8 mouse cellular contexts compared by ENCODE assay signal in the genomic region with DNA sequence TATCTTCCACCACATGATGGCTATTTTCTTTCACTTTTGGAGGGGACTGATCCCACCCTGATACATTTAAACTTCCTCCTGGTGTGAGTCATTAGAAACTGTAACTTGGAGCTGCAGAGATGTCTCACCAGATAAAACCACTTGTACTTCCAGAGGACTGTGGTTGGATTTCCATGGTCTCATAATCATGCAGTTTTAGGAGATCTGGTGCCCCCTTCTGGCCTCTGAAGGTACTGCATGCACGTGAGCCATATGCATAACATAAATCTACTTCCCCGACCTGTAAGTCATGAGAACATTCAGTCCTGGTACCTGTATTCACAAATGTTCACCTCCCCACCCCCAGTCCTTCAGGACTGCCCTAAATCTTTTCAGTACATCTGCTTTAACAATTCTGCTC. TPM values are rescaled to one million over a fixed set of nuclear protein-coding genes. Genes with fewer than 3 reads are reported as not detected.
A peak's percentile ranks its signal among the peaks of the same experiment; 100 is the strongest.
DNase-seq lines count a peak whose midpoint lies in the region; ATAC-seq and TF ChIP-seq lines count a peak whose summit lies in the region.

No protein-coding gene starts in this region.

- TF ChIP-seq CTCF in liver, adult 2 months (IDR thresholded peaks at IDR 0.05; ENCODE audit: low read depth, low read length) = peak; percentile 70
- TF ChIP-seq CTCF in cortical plate, adult 2 months (IDR thresholded peaks at IDR 0.05; ENCODE audit: extremely low read depth, insufficient read depth, low read length) = peak; percentile 35

- H3K36me3 ChIP-seq in forebrain, embryonic 10.5 days (replicated peaks) = no peaks in the 10 kb centered on the region
- H3K36me3 ChIP-seq in forebrain, embryonic 13.5 days (ENCODE audit: poor library complexity, severe bottlenecking) = no peaks in the 10 kb centered on the region
- H3K36me3 ChIP-seq in liver, adult 2 months (ENCODE audit: control insufficient read depth, insufficient read depth, low read length) = no peaks in the 10 kb centered on the region
- no peaks in the 10 kb centered on the region for H3K36me3 ChIP-seq in liver, embryonic 11.5 days (ENCODE audit: control insufficient read depth, insufficient read depth, low read length)

- WGBS in forebrain, embryonic 10.5 days = 48% methylated on average over 2 of the region's 2 CpGs
- 47% methylated on average over 2 of the region's 2 CpGs for WGBS in forebrain, embryonic 13.5 days
- 49% methylated on average over 2 of the region's 2 CpGs for WGBS in liver, adult 2 months
- 44% methylated on average over 2 of the region's 2 CpGs for WGBS in liver, embryonic 11.5 days

- no peak for TF ChIP-seq POLR2A in liver, adult 2 months (IDR thresholded peaks at IDR 0.05; ENCODE audit: extremely low read depth, insufficient read depth, low read length)
- no peak for TF ChIP-seq POLR2A in cortical plate, adult 2 months (IDR thresholded peaks at IDR 0.05; ENCODE audit: extremely low read depth, insufficient read depth, low read length)

- H3K79me2 ChIP-seq in liver, adult 2 months (ENCODE audit: control insufficient read depth, insufficient read depth, low read length) = no peaks in the 10 kb centered on the region

- no peaks in the 10 kb centered on the region for H3K27me3 ChIP-seq in forebrain, embryonic 10.5 days (ENCODE audit: poor library complexity, severe bottlenecking)
- no peaks in the 10 kb centered on the region for H3K27me3 ChIP-seq in forebrain, embryonic 13.5 days
- H3K27me3 ChIP-seq in liver, adult 2 months (ENCODE audit: control insufficient read depth, insufficient read depth, low read length) = no peaks in the 10 kb centered on the region
- H3K27me3 ChIP-seq in liver, embryonic 11.5 days (replicated peaks; ENCODE audit: control insufficient read depth, insufficient read depth, low read length) = no peaks in the 10 kb centered on the region

- no peak overlapping the region for H3K4me2 ChIP-seq in forebrain, embryonic 13.5 days
- H3K4me2 ChIP-seq in liver, embryonic 11.5 days = no peak overlapping the region

- DNase-seq in forebrain, embryonic 10.5 days (ENCODE audit: extremely low spot score, low spot score) = peak; percentile 25
- DNase-seq in liver, adult 2 months (ENCODE audit: extremely low read depth, low read depth, low spot score) = peak; percentile 38
- no peak for DNase-seq in liver, embryonic 11.5 days (ENCODE audit: low spot score)
- DNase-seq in mesoderm, embryonic 11.5 days (ENCODE audit: low read depth, low spot score) = peak; percentile 54
- DNase-seq in gastrocnemius, postnatal 4 days (ENCODE audit: low spot score in 2 of 2) = no peak

- ATAC-seq in forebrain, embryonic 13.5 days = no peak
- no peak for ATAC-seq in liver, embryonic 11.5 days (replicated peaks; ENCODE audit: low FRiP score)
- ATAC-seq in inflammation-experienced regulatory T-cells, adult 6 months = no peak

- H3K9me3 ChIP-seq in forebrain, embryonic 10.5 days = no peaks in the 10 kb centered on the region
- 0 out of 2 replicates have a peak, but pooled peaks cover 3% of the 10 kb centered on the region for H3K9me3 ChIP-seq in forebrain, embryonic 13.5 days (replicated peaks)
- no peaks in the 10 kb centered on the region for H3K9me3 ChIP-seq in liver, embryonic 11.5 days (ENCODE audit: control insufficient read depth, low read length)

- no peaks in the 10 kb centered on the region for H3K4me1 ChIP-seq in forebrain, embryonic 10.5 days
- H3K4me1 ChIP-seq in forebrain, embryonic 13.5 days = no peaks in the 10 kb centered on the region
- no peaks in the 10 kb centered on the region for H3K4me1 ChIP-seq in liver, adult 2 months (ENCODE audit: control insufficient read depth, insufficient read depth, low read length)
- no peaks in the 10 kb centered on the region for H3K4me1 ChIP-seq in liver, embryonic 11.5 days (replicated peaks; ENCODE audit: control insufficient read depth, insufficient read depth, low read length)
- no peaks in the 10 kb centered on the region for H3K4me1 ChIP-seq in cortical plate, adult 2 months (ENCODE audit: control insufficient read depth, insufficient read depth, low read length)

- H3K27ac ChIP-seq in forebrain, embryonic 10.5 days = no peak overlapping the region
- H3K27ac ChIP-seq in forebrain, embryonic 13.5 days = no peak overlapping the region
- H3K27ac ChIP-seq in liver, adult 2 months (replicated peaks; ENCODE audit: insufficient read depth, low read depth, low read length) = no peak overlapping the region
- H3K27ac ChIP-seq in liver, embryonic 11.5 days (ENCODE audit: low read depth, low read length) = no peak overlapping the region
- H3K27ac ChIP-seq in cortical plate, adult 2 months (ENCODE audit: insufficient read depth, low read length) = no peak overlapping the region

- no peak overlapping the region for H3K4me3 ChIP-seq in forebrain, embryonic 10.5 days
- no peak overlapping the region for H3K4me3 ChIP-seq in forebrain, embryonic 13.5 days
- no peak overlapping the region for H3K4me3 ChIP-seq in liver, adult 2 months (ENCODE audit: insufficient read depth, low read depth, low read length)
- H3K4me3 ChIP-seq in liver, embryonic 11.5 days (ENCODE audit: low read depth, low read length) = no peak overlapping the region
- no peak overlapping the region for H3K4me3 ChIP-seq in cortical plate, adult 2 months (ENCODE audit: insufficient read depth, low read length)

- H3K9ac ChIP-seq in forebrain, embryonic 13.5 days = no peak overlapping the region
- no peak overlapping the region for H3K9ac ChIP-seq in liver, adult 2 months (ENCODE audit: low read depth, low read length)
- H3K9ac ChIP-seq in liver, embryonic 11.5 days (ENCODE audit: low read depth, low read length) = no peak overlapping the region

RNA-seq across cellular contexts. Expression of gene 1700010I14Rik, which starts 54.6 kb away (rescaled TPM):
- 2.8 and 3.1 TPM in 2 replicates for polyA plus RNA-seq in forebrain, embryonic 10.5 days (2016; fragmentation: Nextera tagmentation; extraction: Ambion mirVana)
- 2.1 and 2.4 TPM in 2 replicates for polyA plus RNA-seq in forebrain, embryonic 13.5 days (2015; fragmentation: Nextera tagmentation; extraction: Ambion mirVana)
- total RNA-seq in liver, adult 2 months (2014; rRNA removed) = 0.20 and 0.37 TPM in 2 replicates
- polyA plus RNA-seq in liver, adult 2 months (2012; rRNA removed) = 0.10 and 0.16 TPM in 2 replicates
- polyA plus RNA-seq in liver, embryonic 11.5 days (2014; fragmentation: Nextera tagmentation; extraction: Ambion mirVana) = 1.3 and 1.9 TPM in 2 replicates
- polyA plus RNA-seq in cortical plate, adult 2 months (2012; rRNA removed) = 0.73 and 0.83 TPM in 2 replicates
- polyA plus RNA-seq in inflammation-experienced regulatory T-cells, adult 6 months (2017; shearing (Covaris generic)) = 1 to 10 TPM; 3.1 to 5.6 (median 3.9) TPM
- total RNA-seq in gastrocnemius, postnatal 4 days (2021) = under 1 TPM; 0.47 to 0.49 TPM

Comparison
In these comparisons a context has a peak if more than half of its experiments do, and no peak if none do; other contexts are left out.
1. DNase-seq: peak in forebrain, embryonic 10.5 days (single experiment), liver, adult 2 months (single experiment) and mesoderm, embryonic 11.5 days (single experiment); none in liver, embryonic 11.5 days (single experiment) and gastrocnemius, postnatal 4 days (0 of 2).